Mouse (Mus musculus) Patski (cell line): ENCODE results near the gene Atp1b2. TPM values are rescaled to one million over a fixed set of nuclear protein-coding genes. Genes with fewer than 3 reads are reported as not detected.

ENCODE experiments used
- ATAC-seq: fragments of 100-300 bp; one replicate; pipeline ENCODE4 v1.8.0; 2021
- CTCF ChIA-PET: fragments of 350-600 bp; sonication (Branson Sonifier 250); formaldehyde crosslinking; loops from one replicate; lab custom pipeline; 2022; ENCODE audit warnings: inconsistent platforms; lab: Charles Lee
- POLR2A ChIA-PET: fragments of 350-600 bp; sonication (Branson Sonifier 250); formaldehyde crosslinking; loops from one replicate; lab custom pipeline; 2022; ENCODE audit warnings: antibody characterized with exemption, inconsistent platforms; lab: Charles Lee
- DNase-seq: peaks from one replicate; pipeline ENCODE4 v3.0.0-alpha.2; 2011; ENCODE audit warnings: low read depth, low spot score
- H3K27me3 ChIP-seq: fragments of 371-371 bp; one replicate; pipeline ENCODE4 v1.5.1; 2021
- CTCF ChIP-seq: fragments of 100-300 bp; IDR thresholded peaks from one replicate; pipeline ENCODE4 v1.5.1; 2021
- in situ Hi-C: fragments of 300-500 bp; cut with MboI; formaldehyde crosslinking; loops from 3 replicates; pipeline ENCODE4 v1.11.1; 2018; ENCODE audit warnings: low pct_unique_long_range_greater_than_20kb, mixed read lengths
- polyA plus RNA-seq: library from polyadenylated mRNA; unstranded; gene quantifications from one replicate; pipeline ENCODE4 v1.2.3, GENCODE M21; 2021

Atp1b2 gene
- polyA plus RNA-seq, 1 experiment from 2014 or later, result 0.80 TPM

GRCm38 (mm10) chr11:69581147-69581688 is 24.5 kb downstream of the Atp1b2 start:
- in situ Hi-C loops, result loop anchor here (5.0 kb wide), 1 partner anchor 41 kb away; the partner anchor contains the start of gene Sat2
- no peak for TF ChIP-seq CTCF
- ChIA-PET CTCF (interaction anchor here (1.4 to 1.6 kb wide), 2 partner anchors 19 to 34 kb away, joined by 3 to 7 read pairs; no protein-coding TSS in a partner anchor), POLR2A (interaction anchor here (0.6 to 1.2 kb wide), 3 partner anchors 9 to 27 kb away, joined by 3 to 4 read pairs (median 3); no protein-coding TSS in a partner anchor)
- no peaks in the 10 kb centered on the region for H3K27me3 ChIP-seq
- DNase-seq (peak; percentile 58), ATAC-seq (peak; percentile 68)

- TF ChIP-seq CTCF, result no peak
- in situ Hi-C loops, result loop anchor here (5.0 kb wide), 1 partner anchor 42 kb away; the partner anchor contains the start of gene Sat2
- ATAC-seq, result no peak
- DNase-seq, result no peak
- ChIA-PET POLR2A (interaction anchor here (0.5 to 1.2 kb wide), 3 partner anchors 9 to 59 kb away, joined by 3 to 4 read pairs (median 3); no protein-coding TSS in a partner anchor), CTCF (interaction anchor here (1.0 to 1.6 kb wide), 3 partner anchors 20 to 36 kb away, joined by 3 to 7 read pairs (median 3); no protein-coding TSS in a partner anchor)
- H3K27me3 ChIP-seq, result no peaks in the 10 kb centered on the region
Observed at GRCm38 (mm10) chr11:69580572-69581146, 25.1 kb downstream of the Atp1b2 start.

- TF ChIP-seq CTCF, result no peak
- in situ Hi-C loops, result loop anchor here (5.0 kb wide), 1 partner anchor 42 kb away; the partner anchor contains the start of gene Sat2
- no peaks in the 10 kb centered on the region for H3K27me3 ChIP-seq
- DNase-seq (peak; percentile 54), ATAC-seq (no peak)
- POLR2A ChIA-PET, result interaction anchor here (0.5 to 1.2 kb wide), 3 partner anchors 33 to 60 kb away, joined by 3 to 5 read pairs (median 4); no protein-coding TSS in a partner anchor
- CTCF ChIA-PET, result interaction anchor here (0.7 to 1.6 kb wide), 5 partner anchors 17 to 37 kb away, joined by 3 to 7 read pairs (median 3); no protein-coding TSS in a partner anchor
Observed at GRCm38 (mm10) chr11:69580091-69580514, 25.6 kb downstream of the Atp1b2 start, which contains the start of the genes Wrap53 and Trp53. Gene Wrap53, minus strand, starts transcription at chr11:69580255. Gene Trp53, plus strand, starts transcription at chr11:69580359.

- CTCF ChIA-PET, result interaction anchor here (0.7 to 1.6 kb wide), 6 partner anchors 18 to 254 kb away, joined by 3 to 7 read pairs (median 3); partner anchors contain the start of gene Kcnab3
- peak; percentile 85 for ATAC-seq
- in situ Hi-C loops, result loop anchor here (5.0 kb wide), 1 partner anchor 43 kb away; the partner anchor contains the start of gene Sat2
Observed at GRCm38 (mm10) chr11:69579128-69580017, 26.4 kb downstream of the Atp1b2 start.

GRCm38 (mm10) chr11:69578301-69578700 is 27.4 kb downstream of the Atp1b2 start:
- ATAC-seq (no peak), DNase-seq (no peak)
- no peaks in the 10 kb centered on the region for H3K27me3 ChIP-seq
- in situ Hi-C loops, result no loop called here
- ChIA-PET POLR2A (no interaction called here), CTCF (interaction anchor here (1.4 to 1.6 kb wide), 2 partner anchors 65 to 253 kb away, joined by 3 to 4 read pairs; partner anchors contain the start of gene Kcnab3)
- no peak for TF ChIP-seq CTCF

More at GRCm38 (mm10) chr11:69579128-69580017, 26.4 kb downstream of the Atp1b2 start:
- no peaks in the 10 kb centered on the region for H3K27me3 ChIP-seq
- TF ChIP-seq CTCF, result peak; percentile 99
- DNase-seq, result peak; percentile 73
- POLR2A ChIA-PET, result interaction anchor here (0.5 to 1.2 kb wide), 3 partner anchors 17 to 33 kb away, joined by 3 to 7 read pairs (median 5); no protein-coding TSS in a partner anchor

- no peak for TF ChIP-seq CTCF
- no peak for ATAC-seq
- in situ Hi-C loops, result no loop called here
- H3K27me3 ChIP-seq, result no peaks in the 10 kb centered on the region
- no peak for DNase-seq
- CTCF ChIA-PET, result no interaction called here
- POLR2A ChIA-PET, result no interaction called here
Observed at GRCm38 (mm10) chr11:69576307-69576706, 29.4 kb downstream of the Atp1b2 start.

- H3K27me3 ChIP-seq, result no peaks in the 10 kb centered on the region
- in situ Hi-C loops, result no loop called here
- ATAC-seq, result no peak
- no peak for DNase-seq
- TF ChIP-seq CTCF, result peak; percentile 63
- ChIA-PET CTCF (no interaction called here), POLR2A (no interaction called here)
Observed at GRCm38 (mm10) chr11:69575220-69575619, 30.5 kb downstream of the Atp1b2 start.

GRCm38 (mm10) chr11:69565131-69565530 is 40.6 kb downstream of the Atp1b2 start:
- no peaks in the 10 kb centered on the region for H3K27me3 ChIP-seq
- DNase-seq, result no peak
- in situ Hi-C loops, result loop anchor here (5.0 kb wide), 1 partner anchor 92 kb away; the partner anchor contains the start of gene Sox15
- TF ChIP-seq CTCF, result no peak
- POLR2A ChIA-PET, result no interaction called here
- no peak for ATAC-seq
- CTCF ChIA-PET, result no interaction called here

GRCm38 (mm10) chr11:69564391-69564790 is 41.4 kb downstream of the Atp1b2 start:
- no peak for ATAC-seq
- H3K27me3 ChIP-seq, result no peaks in the 10 kb centered on the region
- no peak for DNase-seq
- ChIA-PET CTCF (no interaction called here), POLR2A (no interaction called here)
- TF ChIP-seq CTCF, result no peak
- in situ Hi-C loops, result no loop called here
